Mouse (Mus musculus): ENCODE results near the gene Gsta4. TPM values are rescaled to one million over a fixed set of nuclear protein-coding genes. Genes with fewer than 3 reads are reported as not detected.

The Gsta4 gene
- polyA plus RNA-seq, 1 experiment from 2014 or later = 106 TPM

- WGBS = 70% methylated on average over 2 of the region's 2 CpGs
- ATAC-seq (ENCODE audit: insufficient number of reproducible peaks, low FRiP score, low TSS enrichment, low read depth) = no peak
- H3K9ac ChIP-seq = no peak overlapping the region
These were observed 3.5 kb upstream of the Gsta4 start for GRCm38 (mm10) chr9:78179071-78179470.

GRCm38 (mm10) chr9:78185686-78186085, 3.1 kb downstream of the Gsta4 start:
- Histone ChIP-seq H3K9ac (no peak overlapping the region), H3K27me3 (no peaks in the 10 kb centered on the region), H3K36me3 (no peaks in the 10 kb centered on the region), H3K4me3 (replicated peaks) (no peak overlapping the region), H3K4me1 (peaks cover 4% of the 10 kb centered on the region), H3K9me3 (replicated peaks) (no peaks in the 10 kb centered on the region), H3K4me2 (replicated peaks) (no peak overlapping the region), H3K27ac (replicated peaks) (no peak overlapping the region)
- no peak for ATAC-seq (ENCODE audit: insufficient number of reproducible peaks, low FRiP score, low TSS enrichment, low read depth)
- WGBS = 60% methylated on average over 9 of the region's 9 CpGs

More at GRCm38 (mm10) chr9:78179071-78179470, 3.5 kb upstream of the Gsta4 start:
- Histone ChIP-seq H3K4me3 (replicated peaks) (no peak overlapping the region), H3K36me3 (no peaks in the 10 kb centered on the region), H3K9me3 (replicated peaks) (no peaks in the 10 kb centered on the region), H3K4me1 (peaks cover 12% of the 10 kb centered on the region; the same call in 1 of the 2 replicates), H3K27me3 (no peaks in the 10 kb centered on the region), H3K27ac (replicated peaks) (no peak overlapping the region), H3K4me2 (replicated peaks) (no peak overlapping the region)

GRCm38 (mm10) chr9:78188910-78189309, 6.3 kb downstream of the Gsta4 start:
- no peak for ATAC-seq (ENCODE audit: insufficient number of reproducible peaks, low FRiP score, low TSS enrichment, low read depth)
- H3K4me2 ChIP-seq (replicated peaks) = no peak overlapping the region
- peaks cover 19% of the 10 kb centered on the region for H3K4me1 ChIP-seq
- H3K4me3 ChIP-seq (replicated peaks) = no peak overlapping the region
- no peak overlapping the region for H3K9ac ChIP-seq
- no peaks in the 10 kb centered on the region for H3K27me3 ChIP-seq
- H3K9me3 ChIP-seq (replicated peaks) = no peaks in the 10 kb centered on the region
- WGBS = 86% methylated on average over 8 of the region's 8 CpGs
- no peak overlapping the region for H3K27ac ChIP-seq (replicated peaks)
- no peaks in the 10 kb centered on the region for H3K36me3 ChIP-seq

GRCm38 (mm10) chr9:78190651-78191634, 8.4 kb downstream of the Gsta4 start:
- no peaks in the 10 kb centered on the region for H3K9me3 ChIP-seq (replicated peaks)
- H3K27ac ChIP-seq (replicated peaks) = peak overlapping the region; percentile 60; the same call in 1 of the 2 replicates
- WGBS = 2% methylated on average over 19 of the region's 19 CpGs
- H3K4me1 ChIP-seq = peaks cover 22% of the 10 kb centered on the region
- peak overlapping the region; percentile 67 for H3K4me2 ChIP-seq (replicated peaks)
- H3K4me3 ChIP-seq (replicated peaks) = peak overlapping the region; percentile 51
- no peak for ATAC-seq (ENCODE audit: insufficient number of reproducible peaks, low FRiP score, low TSS enrichment, low read depth)
- H3K27me3 ChIP-seq = no peaks in the 10 kb centered on the region
- no peaks in the 10 kb centered on the region for H3K36me3 ChIP-seq
- H3K9ac ChIP-seq = no peak overlapping the region

- no peak for ATAC-seq (ENCODE audit: insufficient number of reproducible peaks, low FRiP score, low TSS enrichment, low read depth)
- WGBS = under 1% methylated on average over 18 of the region's 18 CpGs
These were observed 9.2 kb downstream of the Gsta4 start for GRCm38 (mm10) chr9:78191736-78192135.

GRCm38 (mm10) chr9:78193902-78194597, 11.5 kb downstream of the Gsta4 start:
- no peaks in the 10 kb centered on the region for H3K36me3 ChIP-seq
- no peaks in the 10 kb centered on the region for H3K27me3 ChIP-seq
- no peaks in the 10 kb centered on the region for H3K9me3 ChIP-seq (replicated peaks)
- ATAC-seq (ENCODE audit: insufficient number of reproducible peaks, low FRiP score, low TSS enrichment, low read depth) = peak; percentile 20; the same call in 1 of the 2 replicates
- H3K4me1 ChIP-seq = peaks cover 22% of the 10 kb centered on the region
- H3K4me2 ChIP-seq (replicated peaks) = no peak overlapping the region
- no peak overlapping the region for H3K4me3 ChIP-seq (replicated peaks)
- no peak overlapping the region for H3K27ac ChIP-seq (replicated peaks)
- H3K9ac ChIP-seq = no peak overlapping the region
- 43% methylated on average over 9 of the region's 9 CpGs for WGBS

More at GRCm38 (mm10) chr9:78191736-78192135, 9.2 kb downstream of the Gsta4 start:
- no peaks in the 10 kb centered on the region for H3K9me3 ChIP-seq (replicated peaks)
- H3K9ac ChIP-seq = 0 out of 2 replicates have a peak overlapping the region, but pooled peaks have one; percentile 18
- peak overlapping the region; percentile 60 for H3K27ac ChIP-seq (replicated peaks)
- H3K4me2 ChIP-seq (replicated peaks) = peak overlapping the region; percentile 67
- H3K27me3 ChIP-seq = no peaks in the 10 kb centered on the region
- no peaks in the 10 kb centered on the region for H3K36me3 ChIP-seq
- H3K4me1 ChIP-seq = peaks cover 22% of the 10 kb centered on the region
- peak overlapping the region; percentile 51 for H3K4me3 ChIP-seq (replicated peaks)

- Histone ChIP-seq H3K4me1 (peaks cover 22% of the 10 kb centered on the region), H3K27ac (replicated peaks) (no peak overlapping the region), H3K9me3 (replicated peaks) (no peaks in the 10 kb centered on the region), H3K4me2 (replicated peaks) (no peak overlapping the region), H3K36me3 (no peaks in the 10 kb centered on the region), H3K4me3 (replicated peaks) (no peak overlapping the region), H3K9ac (no peak overlapping the region), H3K27me3 (no peaks in the 10 kb centered on the region)
- no peak for ATAC-seq (ENCODE audit: insufficient number of reproducible peaks, low FRiP score, low TSS enrichment, low read depth)
- 88% methylated on average over 11 of the region's 11 CpGs for WGBS
These were observed 12.5 kb downstream of the Gsta4 start for GRCm38 (mm10) chr9:78195034-78195433.

- Histone ChIP-seq H3K36me3 (no peaks in the 10 kb centered on the region), H3K27ac (replicated peaks) (no peak overlapping the region), H3K4me1 (0 out of 2 replicates have a peak, but pooled peaks cover 3% of the 10 kb centered on the region), H3K27me3 (no peaks in the 10 kb centered on the region), H3K9me3 (replicated peaks) (no peaks in the 10 kb centered on the region), H3K9ac (no peak overlapping the region), H3K4me2 (replicated peaks) (no peak overlapping the region), H3K4me3 (replicated peaks) (no peak overlapping the region)
- WGBS = 94% methylated on average over 9 of the region's 9 CpGs
- ATAC-seq (ENCODE audit: insufficient number of reproducible peaks, low FRiP score, low TSS enrichment, low read depth) = no peak
These were observed 15.2 kb downstream of the Gsta4 start for GRCm38 (mm10) chr9:78197801-78198200.

GRCm38 (mm10) chr9:78204194-78204593, 21.6 kb downstream of the Gsta4 start:
- no peak overlapping the region for H3K9ac ChIP-seq
- peaks cover 10% of the 10 kb centered on the region; the same call in 1 of the 2 replicates for H3K4me1 ChIP-seq
- H3K4me3 ChIP-seq (replicated peaks) = no peak overlapping the region
- no peaks in the 10 kb centered on the region for H3K27me3 ChIP-seq
- no peak overlapping the region for H3K27ac ChIP-seq (replicated peaks)
- H3K36me3 ChIP-seq = 0 out of 2 replicates have a peak, but pooled peaks cover 3% of the 10 kb centered on the region
- WGBS = 86% methylated on average over 6 of the region's 6 CpGs
- ATAC-seq (ENCODE audit: insufficient number of reproducible peaks, low FRiP score, low TSS enrichment, low read depth) = no peak
- no peak overlapping the region for H3K4me2 ChIP-seq (replicated peaks)
- no peaks in the 10 kb centered on the region for H3K9me3 ChIP-seq (replicated peaks)

GRCm38 (mm10) chr9:78208956-78209355, 26.4 kb downstream of the Gsta4 start:
- ATAC-seq (ENCODE audit: insufficient number of reproducible peaks, low FRiP score, low TSS enrichment, low read depth) = no peak
- no peak overlapping the region for H3K4me2 ChIP-seq (replicated peaks)
- H3K9ac ChIP-seq = no peak overlapping the region
- WGBS = 33% methylated on average over 4 of the region's 4 CpGs
- H3K36me3 ChIP-seq = 0 out of 2 replicates have a peak, but pooled peaks cover 3% of the 10 kb centered on the region
- no peak overlapping the region for H3K27ac ChIP-seq (replicated peaks)
- peaks cover 11% of the 10 kb centered on the region; the same call in 1 of the 2 replicates for H3K4me1 ChIP-seq
- no peaks in the 10 kb centered on the region for H3K27me3 ChIP-seq
- no peak overlapping the region for H3K4me3 ChIP-seq (replicated peaks)
- no peaks in the 10 kb centered on the region for H3K9me3 ChIP-seq (replicated peaks)

GRCm38 (mm10) chr9:78210079-78210478, 27.5 kb downstream of the Gsta4 start:
- Histone ChIP-seq H3K27ac (replicated peaks) (no peak overlapping the region), H3K4me1 (peaks cover 11% of the 10 kb centered on the region; the same call in 1 of the 2 replicates), H3K36me3 (0 out of 2 replicates have a peak, but pooled peaks cover 3% of the 10 kb centered on the region), H3K9me3 (replicated peaks) (no peaks in the 10 kb centered on the region), H3K9ac (no peak overlapping the region), H3K27me3 (no peaks in the 10 kb centered on the region), H3K4me3 (replicated peaks) (no peak overlapping the region), H3K4me2 (replicated peaks) (no peak overlapping the region)
- WGBS = 86% methylated on average over 3 of the region's 3 CpGs
- ATAC-seq (ENCODE audit: insufficient number of reproducible peaks, low FRiP score, low TSS enrichment, low read depth) = no peak
